Mouse (Mus musculus): ENCODE data around the gene Zfp446. TPM values are rescaled to one million over a fixed set of nuclear protein-coding genes. Genes with fewer than 3 reads are reported as not detected.
A peak's percentile ranks its signal among the peaks of the same experiment; 100 is the strongest.

The Zfp446 gene
- polyA plus RNA-seq, 1 experiment = 2.6 TPM

DNA sequence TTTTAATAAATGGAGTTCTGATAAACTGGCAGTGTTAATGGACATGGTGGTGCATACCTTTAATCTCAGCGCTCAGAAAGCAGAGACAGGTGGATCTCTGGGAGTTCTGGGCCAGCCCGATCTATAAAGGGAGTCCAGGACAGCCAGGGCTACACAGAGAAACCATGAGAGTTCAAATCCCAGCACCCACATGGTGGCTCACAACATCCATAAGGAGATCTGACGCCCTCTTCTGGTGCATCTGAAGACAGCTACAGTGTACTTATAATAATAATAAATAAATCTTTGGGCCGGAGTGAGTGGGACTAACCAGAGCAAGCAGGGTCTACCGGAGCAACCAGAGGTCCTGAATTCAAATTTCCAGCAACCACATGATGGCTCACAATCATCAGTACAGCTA, 25.7 kb downstream of the Zfp446 start:
- Histone ChIP-seq H3K4me3 (ENCODE audit: insufficient read depth, low read length) (no peak overlapping the region), H3K4me1 (ENCODE audit: control insufficient read depth, insufficient read depth, low read length) (no peaks in the 10 kb centered on the region), H3K27ac (ENCODE audit: insufficient read depth, low read depth, low read length) (no peak overlapping the region)
- TF ChIP-seq POLR2A (IDR thresholded peaks at IDR 0.05; ENCODE audit: borderline replicate concordance, low read depth, low read length) (no peak), CTCF (IDR thresholded peaks at IDR 0.05; ENCODE audit: low read depth, low read length) (no peak)

DNA sequence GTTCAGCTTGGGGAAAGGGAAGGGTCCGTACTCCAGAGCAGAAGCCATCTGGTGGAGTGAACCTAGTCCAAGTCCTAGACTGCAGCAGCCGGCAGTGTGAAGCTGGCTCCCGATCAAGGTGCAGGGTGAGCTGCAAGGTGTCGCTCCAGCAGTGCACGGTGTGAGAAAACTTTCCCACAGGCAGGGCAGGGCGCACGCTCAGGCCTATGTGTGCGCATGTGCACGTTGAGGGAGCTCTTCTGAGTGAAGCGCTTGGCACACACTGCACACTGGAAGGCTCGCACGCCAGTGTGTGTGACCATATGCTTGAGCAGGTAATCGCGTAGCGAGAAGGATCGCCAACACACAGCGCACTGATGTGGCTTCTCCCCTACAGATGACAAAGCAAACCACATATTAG, 28.4 kb downstream of the Zfp446 start:
- TF ChIP-seq CTCF (IDR thresholded peaks at IDR 0.05; ENCODE audit: low read depth, low read length) = no peak
- no peak for TF ChIP-seq POLR2A (IDR thresholded peaks at IDR 0.05; ENCODE audit: borderline replicate concordance, low read depth, low read length)
- Histone ChIP-seq H3K27ac (ENCODE audit: insufficient read depth, low read depth, low read length) (no peak overlapping the region), H3K4me1 (ENCODE audit: control insufficient read depth, insufficient read depth, low read length) (peaks cover 11% of the 10 kb centered on the region), H3K4me3 (ENCODE audit: insufficient read depth, low read length) (no peak overlapping the region)

DNA sequence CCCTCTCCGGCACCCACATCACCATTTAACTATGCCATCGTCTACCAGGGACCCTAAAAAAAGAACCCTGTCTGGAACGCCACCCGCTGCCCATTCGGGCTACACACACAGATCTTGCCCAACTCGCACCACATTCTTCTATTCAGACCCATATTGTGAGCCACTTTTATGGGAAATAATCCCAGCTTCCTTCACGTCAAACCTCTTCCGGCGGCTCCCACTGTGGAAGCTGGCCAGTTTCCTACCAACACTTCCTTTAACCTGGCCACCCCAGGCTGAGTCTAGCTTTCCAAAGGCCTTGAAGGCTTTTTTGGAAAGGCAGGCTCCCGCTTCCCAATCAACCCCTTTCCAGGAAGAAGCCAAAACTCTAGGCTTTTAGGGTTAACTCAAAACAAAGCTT, 28.9 kb downstream of the Zfp446 start:
- TF ChIP-seq POLR2A (IDR thresholded peaks at IDR 0.05; ENCODE audit: borderline replicate concordance, low read depth, low read length) (no peak), CTCF (IDR thresholded peaks at IDR 0.05; ENCODE audit: low read depth, low read length) (no peak)
- H3K4me3 ChIP-seq (ENCODE audit: insufficient read depth, low read length) = no peak overlapping the region
- H3K4me1 ChIP-seq (ENCODE audit: control insufficient read depth, insufficient read depth, low read length) = peaks cover 11% of the 10 kb centered on the region
- H3K27ac ChIP-seq (ENCODE audit: insufficient read depth, low read depth, low read length) = no peak overlapping the region

DNA sequence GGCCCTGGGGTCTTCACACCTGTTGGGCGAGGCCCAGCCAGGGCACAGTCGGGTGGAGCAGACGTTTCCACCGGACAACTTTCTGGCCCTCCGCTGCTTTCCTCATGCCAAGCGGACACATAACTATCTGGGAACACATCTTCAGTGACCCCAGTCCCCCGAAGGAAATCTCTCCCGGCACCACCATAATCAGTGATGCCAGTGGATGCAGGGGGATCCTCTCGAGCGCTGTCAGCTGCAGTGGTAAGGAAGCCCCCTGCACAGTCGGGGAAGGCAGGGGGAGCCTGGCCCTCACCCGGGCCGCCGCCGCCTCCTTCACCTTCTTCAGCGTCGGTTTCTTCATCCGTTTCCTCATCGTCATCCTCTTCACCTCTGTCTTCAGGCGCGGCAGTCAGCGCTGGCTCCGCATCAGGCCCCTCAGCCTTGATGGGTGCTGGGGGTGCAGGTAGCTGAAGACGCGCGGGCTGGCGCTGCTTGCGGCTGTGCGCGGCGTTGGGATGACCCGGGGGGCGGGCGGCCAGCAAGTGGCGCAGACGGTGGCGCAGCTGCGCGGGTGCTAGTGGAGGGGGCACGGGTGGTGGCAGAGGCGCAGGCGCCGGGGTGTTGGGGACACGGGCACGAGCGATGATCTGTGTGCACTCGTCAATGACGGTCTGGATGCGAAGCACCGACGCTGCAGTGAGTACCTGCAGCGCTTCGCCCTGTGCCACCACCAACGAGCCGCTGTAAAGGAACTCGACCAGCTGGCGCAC, 29.9 kb downstream of the Zfp446 start:
- no peak for TF ChIP-seq POLR2A (IDR thresholded peaks at IDR 0.05; ENCODE audit: borderline replicate concordance, low read depth, low read length)
- TF ChIP-seq CTCF (IDR thresholded peaks at IDR 0.05; ENCODE audit: low read depth, low read length) = no peak
- H3K4me1 ChIP-seq (ENCODE audit: control insufficient read depth, insufficient read depth, low read length) = peaks cover 11% of the 10 kb centered on the region
- H3K4me3 ChIP-seq (ENCODE audit: insufficient read depth, low read length) = no peak overlapping the region
- H3K27ac ChIP-seq (ENCODE audit: insufficient read depth, low read depth, low read length) = no peak overlapping the region

DNA sequence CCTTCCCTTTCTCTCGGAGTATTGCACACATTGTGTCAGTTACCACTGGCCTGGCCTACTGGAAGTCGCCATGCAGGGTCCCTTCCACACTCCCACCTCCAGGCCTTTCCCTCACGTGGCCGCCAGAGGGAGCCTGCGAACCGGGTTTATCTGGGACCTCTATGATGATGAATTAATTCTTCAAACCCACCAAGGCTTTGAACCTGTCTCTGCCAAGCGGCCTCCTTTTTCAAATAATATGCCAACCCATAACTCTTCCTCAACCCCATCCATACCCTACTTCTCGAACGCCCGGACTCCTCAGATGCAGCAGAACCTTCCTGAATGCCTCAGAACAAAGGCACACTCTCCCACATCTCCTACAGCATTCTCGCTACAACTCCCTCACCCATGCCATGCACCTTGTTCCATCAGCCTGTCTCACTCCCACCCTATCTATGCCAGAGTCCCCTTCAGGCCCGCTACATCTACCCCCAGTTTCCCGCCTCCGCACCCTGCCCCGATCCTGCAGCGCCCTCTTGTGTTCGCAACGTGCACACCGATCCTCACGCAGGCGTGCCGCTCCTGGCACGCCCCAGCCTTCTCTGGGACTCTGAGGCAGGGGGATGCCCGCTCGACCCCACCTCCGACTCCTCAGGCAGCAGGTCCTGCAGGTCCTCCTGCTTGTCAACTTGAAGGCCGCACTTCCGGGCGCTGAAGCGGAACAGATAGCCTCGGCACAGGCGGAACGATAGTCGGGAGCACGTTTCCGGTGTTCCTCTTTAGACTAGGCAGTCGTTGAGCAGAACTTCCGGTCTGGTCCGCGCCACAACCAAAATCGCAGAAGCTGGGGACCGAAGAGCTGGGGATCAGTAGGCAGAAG, 31.7 kb downstream of the Zfp446 start:
- Histone ChIP-seq H3K4me3 (ENCODE audit: insufficient read depth, low read length) (peak overlapping the region; percentile 94), H3K27ac (ENCODE audit: insufficient read depth, low read depth, low read length) (peak overlapping the region; percentile 88), H3K4me1 (ENCODE audit: control insufficient read depth, insufficient read depth, low read length) (peaks cover 11% of the 10 kb centered on the region)
- TF ChIP-seq POLR2A (IDR thresholded peaks at IDR 0.05; ENCODE audit: borderline replicate concordance, low read depth, low read length) (no peak), CTCF (IDR thresholded peaks at IDR 0.05; ENCODE audit: low read depth, low read length) (peak; percentile 98)

DNA sequence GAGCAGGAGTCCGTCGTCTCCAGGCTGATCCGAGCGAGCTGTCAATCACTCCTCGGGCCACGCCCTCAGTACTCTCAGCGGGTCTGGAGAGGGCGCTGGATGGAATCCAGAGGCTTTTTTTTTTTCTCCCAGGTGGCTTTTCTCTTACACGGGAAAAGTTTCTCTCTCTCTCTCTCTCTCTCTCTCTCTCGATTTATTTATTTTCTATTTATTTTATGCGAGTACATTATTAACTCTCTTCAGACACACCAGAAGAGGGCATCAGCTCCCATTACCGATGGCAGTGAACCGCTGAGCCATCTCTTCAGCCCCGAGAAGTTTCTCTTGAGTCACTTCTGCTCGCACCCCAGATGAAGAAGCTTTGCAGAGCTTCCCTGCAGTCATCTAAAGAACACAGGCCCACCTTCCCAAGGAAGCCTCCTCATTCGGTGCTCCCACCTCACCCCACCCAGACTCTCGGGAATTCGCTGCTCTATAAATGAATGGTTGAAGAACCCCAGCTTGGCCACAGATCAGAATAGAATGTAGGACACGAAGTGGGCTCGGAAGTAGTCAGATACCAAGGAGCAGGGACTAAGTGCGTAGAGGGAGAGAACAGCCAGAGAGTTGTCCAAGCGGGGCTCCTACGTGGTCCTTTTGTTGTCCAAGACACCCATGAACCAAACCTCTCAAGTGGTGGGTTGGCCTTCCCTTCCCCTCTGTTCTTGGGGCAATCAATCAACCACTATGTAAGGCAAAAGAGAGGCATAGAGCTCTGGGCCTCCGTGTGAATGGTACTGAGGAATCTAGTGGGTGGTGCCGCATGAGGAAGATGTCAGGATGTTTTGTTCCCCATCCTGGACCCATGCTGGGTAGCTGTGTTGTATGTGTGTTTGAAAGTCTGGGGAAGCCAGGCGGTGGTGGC, 32.6 kb downstream of the Zfp446 start, which contains the start of gene Zbtb45:
Gene Zbtb45 (minus strand): TSS at position 30 of the 904 bp plus-strand sequence.
- no peak for TF ChIP-seq CTCF (IDR thresholded peaks at IDR 0.05; ENCODE audit: low read depth, low read length)
- TF ChIP-seq POLR2A (IDR thresholded peaks at IDR 0.05; ENCODE audit: borderline replicate concordance, low read depth, low read length) = no peak
- Histone ChIP-seq H3K4me3 (ENCODE audit: insufficient read depth, low read length) (peak within 1 kb of the TSS; percentile 94), H3K27ac (ENCODE audit: insufficient read depth, low read depth, low read length) (peak within 1 kb of the TSS; percentile 88), H3K4me1 (ENCODE audit: control insufficient read depth, insufficient read depth, low read length) (peaks cover 11% of the 10 kb centered on the region)

DNA sequence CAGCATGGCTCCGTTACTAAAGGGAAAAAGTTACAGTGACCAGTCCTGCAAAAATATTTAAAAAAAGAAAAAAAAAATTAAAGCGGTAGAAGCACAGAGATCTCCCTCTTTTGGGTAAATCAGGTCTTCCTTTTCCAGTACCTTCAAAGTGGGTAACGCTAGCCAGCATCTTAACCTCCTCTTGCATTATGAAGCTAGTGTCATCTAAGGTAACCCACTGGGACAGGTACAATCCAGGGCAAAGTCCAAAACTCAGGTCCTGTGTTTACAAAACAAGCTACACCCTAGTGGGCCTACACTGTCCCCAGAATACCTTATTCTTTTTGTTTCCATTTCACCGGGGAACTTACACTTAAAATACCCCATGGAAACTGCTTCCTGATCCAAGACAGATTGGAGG, 36.0 kb downstream of the Zfp446 start:
- Histone ChIP-seq H3K4me1 (ENCODE audit: control insufficient read depth, insufficient read depth, low read length) (peaks cover 8% of the 10 kb centered on the region), H3K4me3 (ENCODE audit: insufficient read depth, low read length) (no peak overlapping the region), H3K27ac (ENCODE audit: insufficient read depth, low read depth, low read length) (no peak overlapping the region)
- TF ChIP-seq POLR2A (IDR thresholded peaks at IDR 0.05; ENCODE audit: borderline replicate concordance, low read depth, low read length) = no peak
- no peak for TF ChIP-seq CTCF (IDR thresholded peaks at IDR 0.05; ENCODE audit: low read depth, low read length)

DNA sequence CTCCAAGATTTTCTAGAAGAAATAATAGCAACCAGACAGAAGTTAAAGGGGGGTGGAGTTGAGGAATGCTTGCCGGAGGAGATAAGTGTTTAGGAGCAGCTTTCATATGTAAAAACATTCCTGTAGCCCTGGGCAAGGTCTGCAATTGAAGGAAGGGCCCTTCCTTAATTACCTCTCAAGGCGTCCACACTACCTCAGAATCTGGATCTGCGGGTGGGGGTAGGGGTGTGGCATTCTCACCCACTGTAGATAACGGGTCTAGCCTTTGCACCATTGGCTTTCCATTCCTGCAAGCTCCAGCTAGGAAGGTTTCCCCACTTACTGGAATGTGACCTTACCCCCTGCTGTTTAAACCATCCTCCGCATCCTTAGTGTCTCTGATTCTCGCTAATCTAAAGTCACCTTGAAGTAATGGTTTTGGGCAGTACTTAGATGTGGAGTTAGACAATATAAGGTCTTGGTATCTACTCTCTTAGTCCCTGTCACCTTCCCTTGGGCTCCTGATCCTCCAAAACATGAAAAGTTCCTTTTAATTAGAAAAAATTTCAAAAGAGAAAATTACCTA, 36.7 kb downstream of the Zfp446 start:
- Histone ChIP-seq H3K27ac (ENCODE audit: insufficient read depth, low read depth, low read length) (no peak overlapping the region), H3K4me1 (ENCODE audit: control insufficient read depth, insufficient read depth, low read length) (peaks cover 7% of the 10 kb centered on the region), H3K4me3 (ENCODE audit: insufficient read depth, low read length) (no peak overlapping the region)
- TF ChIP-seq CTCF (IDR thresholded peaks at IDR 0.05; ENCODE audit: low read depth, low read length) = no peak
- no peak for TF ChIP-seq POLR2A (IDR thresholded peaks at IDR 0.05; ENCODE audit: borderline replicate concordance, low read depth, low read length)

DNA sequence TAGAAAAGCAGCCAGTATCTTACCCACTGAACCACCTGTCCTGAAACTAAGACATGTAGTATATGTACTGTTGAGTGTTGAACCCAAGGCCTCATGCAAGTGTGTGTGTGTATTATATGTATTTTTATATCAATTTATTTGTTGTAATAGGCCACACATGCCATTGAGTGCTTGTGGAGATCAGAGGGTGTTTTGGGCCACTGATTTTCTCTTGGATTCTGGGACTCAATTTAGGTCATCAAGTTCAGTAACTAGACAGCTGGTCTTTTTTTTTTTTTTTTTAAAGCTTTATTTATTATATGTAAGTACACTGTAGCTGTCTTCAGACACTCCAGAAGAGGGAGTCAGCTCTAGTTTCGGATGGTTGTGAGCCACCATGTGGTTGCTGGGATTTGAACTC, 37.6 kb downstream of the Zfp446 start:
- TF ChIP-seq POLR2A (IDR thresholded peaks at IDR 0.05; ENCODE audit: borderline replicate concordance, low read depth, low read length) (no peak), CTCF (IDR thresholded peaks at IDR 0.05; ENCODE audit: low read depth, low read length) (no peak)
- Histone ChIP-seq H3K4me1 (ENCODE audit: control insufficient read depth, insufficient read depth, low read length) (peaks cover 7% of the 10 kb centered on the region), H3K27ac (ENCODE audit: insufficient read depth, low read depth, low read length) (no peak overlapping the region), H3K4me3 (ENCODE audit: insufficient read depth, low read length) (no peak overlapping the region)
